Mouse (Mus musculus) forebrain, embryonic 11.5 days (tissue): ENCODE results near the gene Dad1. TPM values are rescaled to one million over a fixed set of nuclear protein-coding genes. Genes with fewer than 3 reads are reported as not detected.
"Not testable (repeated sequence)": the region's sequence is repeated elsewhere in the genome, so short reads cannot be mapped to it uniquely, and the experiment has no call there.

ENCODE experiments used
- ATAC-seq: fragments of 200-750 bp; cut with Nextera tagmentation; replicated peaks from 2 replicates; pipeline ENCODE4 v1.8.0; 2017; ENCODE audit warnings: moderate TSS enrichment; ENCODE audit not compliant: low FRiP score
- DNase-seq: peaks from one replicate; pipeline ENCODE4 v3.0.0-alpha.2; 2017; ENCODE audit warnings: low spot score
- H3K27ac ChIP-seq: fragments of 300-500 bp; sonication (generic); 2 replicates; pipeline ENCODE4 v1.5.1; 2014; ENCODE audit warnings: low read depth, low read length
- H3K27me3 ChIP-seq: fragments of 300-500 bp; sonication (generic); 2 replicates; pipeline ENCODE4 v1.6.1; 2014; ENCODE audit warnings: mild to moderate bottlenecking, low read length, mixed read lengths; ENCODE audit not compliant: control insufficient read depth, insufficient read depth
- H3K36me3 ChIP-seq: fragments of 300-500 bp; sonication (generic); 2 replicates; pipeline ENCODE4 v1.6.1; 2014; ENCODE audit warnings: mild to moderate bottlenecking, low read length, moderate library complexity, mixed read lengths; ENCODE audit not compliant: control insufficient read depth, insufficient read depth
- H3K4me1 ChIP-seq: fragments of 300-500 bp; sonication (generic); replicated peaks from 2 replicates; pipeline ENCODE4 v1.6.1; 2014; ENCODE audit warnings: low read length, mixed read lengths; ENCODE audit not compliant: control insufficient read depth, insufficient read depth
- H3K4me2 ChIP-seq: fragments of 300-500 bp; sonication (generic); 2 replicates; pipeline ENCODE4 v1.6.1; 2014; ENCODE audit warnings: low read depth, mild to moderate bottlenecking, low read length, moderate library complexity, mixed read lengths; ENCODE audit not compliant: severe bottlenecking
- H3K4me3 ChIP-seq: fragments of 300-500 bp; sonication (generic); 2 replicates; pipeline ENCODE4 v1.5.1; 2014; ENCODE audit warnings: low read depth, low read length
- H3K9ac ChIP-seq: fragments of 300-500 bp; sonication (generic); 2 replicates; pipeline ENCODE4 v1.6.1; 2014; ENCODE audit warnings: low read length
- H3K9me3 ChIP-seq: fragments of 300-500 bp; sonication (generic); 2 replicates; pipeline ENCODE4 v1.6.1; 2016; ENCODE audit warnings: low read length, mixed read lengths; ENCODE audit not compliant: control insufficient read depth
- WGBS: fragments of 180-500 bp; shearing (Covaris S2); extraction: QIAGEN DNeasy Blood & Tissue Kit; methylation state at CpG from one replicate; pipeline ENCODE4 v1.1.7; 2014; 5-methylcytosine and 5-hydroxymethylcytosine counted together
- polyA plus RNA-seq: library from polyadenylated mRNA; unstranded; fragments of >200 nt; fragmentation: Nextera tagmentation; extraction: Ambion mirVana; gene quantifications from 2 replicates; pipeline ENCODE4 v1.2.1, GENCODE M21; 2014

Dad1 gene
- polyA plus RNA-seq, 1 experiment from 2014 or later: 240 TPM

DNA sequence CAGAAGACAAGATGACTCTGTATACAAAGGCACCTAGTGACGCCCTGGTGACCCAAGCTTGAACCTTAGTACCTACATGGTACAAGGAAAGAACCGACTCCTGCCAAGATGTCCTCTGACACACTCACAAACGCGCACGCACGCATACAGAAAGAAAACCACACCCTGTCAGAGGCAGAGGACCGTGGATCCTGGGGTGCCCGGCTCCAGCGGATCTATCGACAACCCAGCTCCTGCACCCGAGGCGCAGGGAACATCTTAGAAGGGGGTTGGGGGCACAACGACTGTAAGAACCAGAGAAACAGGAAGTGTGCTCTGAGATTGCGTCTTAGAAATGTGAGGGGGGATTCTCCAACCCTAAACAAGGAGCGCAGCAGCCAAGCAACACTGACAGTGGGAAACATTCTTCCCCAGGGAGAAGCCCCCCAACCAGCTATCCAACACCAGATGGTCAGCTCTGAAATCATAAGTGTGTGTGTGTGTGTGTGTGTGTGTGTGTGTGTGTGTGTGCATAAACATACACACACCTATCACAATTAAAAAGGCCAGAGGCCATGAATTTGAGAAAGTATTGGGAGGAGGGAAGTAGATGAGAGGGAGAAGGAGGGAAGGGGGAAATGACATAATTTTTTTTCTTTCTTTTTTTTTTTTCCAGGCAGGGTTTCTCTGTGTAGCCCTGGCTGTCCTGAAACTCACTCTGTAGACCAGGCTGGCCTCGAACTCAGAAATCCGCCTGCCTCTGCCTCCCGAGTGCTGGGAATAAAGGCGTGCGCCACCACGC lies 22.5 kb downstream of the Dad1 start:
- Histone ChIP-seq H3K4me2 (no peak overlapping the region), H3K9ac (no peak overlapping the region), H3K4me3 (no peak overlapping the region), H3K4me1 (peaks cover 9% of the 10 kb centered on the region), H3K36me3 (no peaks in the 10 kb centered on the region; the same call in 1 of the 2 replicates), H3K27me3 (no peaks in the 10 kb centered on the region), H3K27ac (no peak overlapping the region), H3K9me3 (no peaks in the 10 kb centered on the region)
- WGBS: 90% methylated on average over 21 of the region's 21 CpGs
- DNase-seq (no peak), ATAC-seq (no peak)

DNA sequence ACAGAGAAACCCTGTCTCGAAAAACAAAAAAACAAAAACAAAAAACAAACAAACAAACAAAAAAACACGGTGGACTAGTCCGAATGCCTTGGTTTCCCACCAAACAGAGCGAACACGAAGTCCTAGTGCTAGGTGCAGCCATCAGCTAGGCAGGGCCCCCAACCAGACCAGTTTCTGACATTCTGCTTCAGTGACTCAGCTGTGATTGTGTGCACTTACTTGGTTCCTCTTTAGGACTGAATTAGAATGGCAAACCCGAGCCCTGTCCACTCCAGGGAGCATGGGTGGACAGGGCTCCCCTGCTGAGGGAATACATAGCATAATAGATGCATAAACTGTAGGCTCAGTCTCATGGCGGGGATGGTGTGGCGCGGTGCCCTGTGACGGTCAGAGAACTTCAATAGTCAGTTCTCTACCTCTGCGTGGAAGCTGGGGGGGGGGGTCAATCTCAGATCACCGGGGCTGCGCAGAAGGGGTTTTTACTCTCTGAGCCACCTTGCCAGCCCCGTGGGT lies 23.2 kb downstream of the Dad1 start:
- peaks cover 9% of the 10 kb centered on the region for H3K4me1 ChIP-seq
- DNase-seq (no peak), ATAC-seq (no peak)
- H3K27me3 ChIP-seq: no peaks in the 10 kb centered on the region
- no peaks in the 10 kb centered on the region; the same call in 1 of the 2 replicates for H3K36me3 ChIP-seq
- H3K4me2 ChIP-seq: no peak overlapping the region
- no peak overlapping the region for H3K4me3 ChIP-seq
- WGBS: 85% methylated on average over 14 of the region's 14 CpGs
- H3K9ac ChIP-seq: no peak overlapping the region
- no peak overlapping the region for H3K27ac ChIP-seq
- no peaks in the 10 kb centered on the region for H3K9me3 ChIP-seq

DNA sequence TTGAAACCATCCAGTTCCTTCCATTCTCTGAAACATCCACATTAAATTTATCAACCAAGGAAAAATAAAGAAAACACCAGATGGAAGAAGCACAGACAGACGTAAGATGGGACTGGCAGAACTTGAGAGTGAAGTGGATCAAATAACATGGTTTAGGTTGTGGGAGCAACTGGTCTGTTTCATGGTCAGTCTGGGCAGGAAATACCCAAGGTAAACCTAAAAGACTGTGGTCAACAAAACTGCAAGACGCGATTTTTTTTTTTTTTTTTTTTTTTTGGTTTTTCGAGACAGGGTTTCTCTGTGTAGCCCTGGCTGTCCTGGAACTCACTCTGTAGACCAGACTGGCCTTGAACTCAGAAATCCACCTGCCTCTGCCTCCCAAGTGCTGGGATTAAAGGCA lies 24.1 kb downstream of the Dad1 start:
- H3K27ac ChIP-seq, H3K4me1 ChIP-seq, H3K36me3 ChIP-seq, H3K4me3 ChIP-seq, H3K9me3 ChIP-seq, H3K4me2 ChIP-seq, H3K27me3 ChIP-seq, H3K9ac ChIP-seq, ATAC-seq, DNase-seq: not testable (repeated sequence)
- WGBS: 73% methylated on average over 3 of the region's 4 CpGs

DNA sequence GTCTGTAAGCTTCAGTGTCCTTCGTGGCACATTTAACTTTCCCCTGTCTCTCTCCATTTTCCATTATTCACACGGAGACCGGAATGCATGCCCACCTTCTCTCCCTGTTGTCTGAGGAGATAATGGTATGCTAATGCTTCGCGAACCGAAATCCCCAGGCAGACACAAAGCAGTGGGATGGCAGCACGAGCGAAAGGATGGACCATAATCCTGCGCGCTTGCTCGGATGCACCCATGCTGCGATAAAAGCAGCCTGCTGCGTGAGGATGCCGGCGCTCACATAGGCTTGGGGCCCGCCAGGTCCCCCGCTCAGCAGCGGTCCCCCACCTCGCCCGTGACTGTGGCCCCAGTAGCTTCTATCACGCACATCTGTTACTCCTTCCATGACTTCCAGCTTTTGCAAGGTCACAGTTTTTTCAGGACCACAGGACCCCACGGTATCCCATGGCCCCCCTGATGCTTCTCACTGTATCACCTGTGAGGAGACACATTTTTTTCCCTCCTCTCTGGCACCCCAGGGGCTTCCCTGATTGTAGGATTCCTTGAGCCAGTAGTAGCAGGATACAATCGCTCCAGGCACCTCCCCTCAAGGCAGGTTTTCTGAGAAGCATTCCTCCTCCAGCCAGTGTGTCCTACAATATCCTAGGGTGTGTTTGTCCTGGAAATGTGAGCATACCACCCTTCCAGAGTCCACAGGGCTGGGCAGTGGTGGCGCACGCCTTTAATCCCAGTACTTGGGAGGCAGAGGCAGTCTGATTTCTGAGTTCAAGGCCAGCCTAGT lies 24.8 kb downstream of the Dad1 start:
- peak overlapping the region; percentile 61 for H3K9ac ChIP-seq
- peak; percentile 59 for ATAC-seq
- no peak for DNase-seq
- WGBS: 5% methylated on average over 25 of the region's 25 CpGs
- no peaks in the 10 kb centered on the region for H3K36me3 ChIP-seq
- H3K4me1 ChIP-seq: peaks cover 7% of the 10 kb centered on the region
- H3K4me2 ChIP-seq: peak overlapping the region; percentile 60
- peak overlapping the region; percentile 62 for H3K27ac ChIP-seq
- H3K9me3 ChIP-seq: no peaks in the 10 kb centered on the region
- no peaks in the 10 kb centered on the region for H3K27me3 ChIP-seq
- H3K4me3 ChIP-seq: peak overlapping the region; percentile 19

DNA sequence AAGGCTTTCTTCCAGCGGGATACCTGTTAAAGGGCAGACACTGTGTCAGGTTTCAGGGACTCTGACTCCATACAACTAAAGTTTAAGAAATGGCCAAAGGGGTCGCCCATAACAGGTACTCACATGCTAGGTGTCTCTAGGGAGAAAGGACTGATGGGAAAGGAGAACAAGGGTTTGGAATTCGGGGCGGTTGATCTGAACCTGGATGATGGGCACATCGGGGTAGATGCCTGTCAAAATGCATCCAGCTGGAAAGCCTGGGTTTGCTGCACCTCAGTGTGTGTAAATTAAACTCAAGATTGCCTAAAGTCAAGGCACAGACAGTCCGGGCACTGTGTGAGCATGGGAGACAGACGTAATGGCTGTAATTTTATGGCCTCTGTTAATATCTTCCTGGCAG lies 25.4 kb downstream of the Dad1 start:
- ATAC-seq: peak; percentile 25
- H3K4me1 ChIP-seq: peaks cover 7% of the 10 kb centered on the region

DNA sequence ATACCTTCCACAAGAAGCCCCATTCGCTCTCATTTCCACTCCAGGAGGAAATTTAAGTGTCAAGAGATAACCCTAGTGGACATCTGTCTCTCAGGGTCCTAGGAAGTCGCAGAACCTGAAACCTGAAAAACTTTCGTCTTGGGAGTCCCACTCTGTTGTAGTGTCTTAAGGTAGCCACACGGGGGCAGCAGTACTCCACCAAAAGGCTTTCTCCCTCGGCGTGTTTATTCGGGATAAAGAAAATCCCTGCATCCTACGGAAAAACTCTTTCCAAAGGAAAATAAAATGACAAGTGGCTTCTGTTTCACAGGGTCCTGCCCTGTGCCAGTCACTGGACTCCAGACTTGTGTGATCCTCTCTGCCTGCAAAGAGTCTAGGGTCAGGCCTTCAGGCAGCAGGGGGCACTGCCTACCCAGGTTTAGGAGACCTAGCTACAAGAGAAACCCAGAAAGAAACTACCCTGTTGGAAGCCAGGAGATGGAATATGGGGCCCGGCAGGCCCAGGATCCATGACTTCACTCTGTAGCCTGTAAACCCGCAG lies 25.9 kb downstream of the Dad1 start:
- Histone ChIP-seq H3K9ac (peak overlapping the region; percentile 61), H3K36me3 (no peaks in the 10 kb centered on the region), H3K9me3 (no peaks in the 10 kb centered on the region), H3K27me3 (no peaks in the 10 kb centered on the region), H3K4me1 (peaks cover 7% of the 10 kb centered on the region), H3K4me2 (peak overlapping the region; percentile 60), H3K4me3 (peak overlapping the region; percentile 28), H3K27ac (peak overlapping the region; percentile 62; the same call in 1 of the 2 replicates)
- ATAC-seq (peak; percentile 69), DNase-seq (peak; percentile 83)
- 2% methylated on average over 10 of the region's 10 CpGs for WGBS

More for the DNA sequence above, 25.4 kb downstream of the Dad1 start:
- DNase-seq: no peak
- 8% methylated on average over 7 of the region's 7 CpGs for WGBS
- H3K9me3 ChIP-seq: no peaks in the 10 kb centered on the region
- H3K4me2 ChIP-seq: peak overlapping the region; percentile 60
- no peaks in the 10 kb centered on the region for H3K27me3 ChIP-seq
- H3K36me3 ChIP-seq: no peaks in the 10 kb centered on the region
- peak overlapping the region; percentile 62 for H3K27ac ChIP-seq
- H3K9ac ChIP-seq: peak overlapping the region; percentile 61
- peak overlapping the region; percentile 28 for H3K4me3 ChIP-seq

DNA sequence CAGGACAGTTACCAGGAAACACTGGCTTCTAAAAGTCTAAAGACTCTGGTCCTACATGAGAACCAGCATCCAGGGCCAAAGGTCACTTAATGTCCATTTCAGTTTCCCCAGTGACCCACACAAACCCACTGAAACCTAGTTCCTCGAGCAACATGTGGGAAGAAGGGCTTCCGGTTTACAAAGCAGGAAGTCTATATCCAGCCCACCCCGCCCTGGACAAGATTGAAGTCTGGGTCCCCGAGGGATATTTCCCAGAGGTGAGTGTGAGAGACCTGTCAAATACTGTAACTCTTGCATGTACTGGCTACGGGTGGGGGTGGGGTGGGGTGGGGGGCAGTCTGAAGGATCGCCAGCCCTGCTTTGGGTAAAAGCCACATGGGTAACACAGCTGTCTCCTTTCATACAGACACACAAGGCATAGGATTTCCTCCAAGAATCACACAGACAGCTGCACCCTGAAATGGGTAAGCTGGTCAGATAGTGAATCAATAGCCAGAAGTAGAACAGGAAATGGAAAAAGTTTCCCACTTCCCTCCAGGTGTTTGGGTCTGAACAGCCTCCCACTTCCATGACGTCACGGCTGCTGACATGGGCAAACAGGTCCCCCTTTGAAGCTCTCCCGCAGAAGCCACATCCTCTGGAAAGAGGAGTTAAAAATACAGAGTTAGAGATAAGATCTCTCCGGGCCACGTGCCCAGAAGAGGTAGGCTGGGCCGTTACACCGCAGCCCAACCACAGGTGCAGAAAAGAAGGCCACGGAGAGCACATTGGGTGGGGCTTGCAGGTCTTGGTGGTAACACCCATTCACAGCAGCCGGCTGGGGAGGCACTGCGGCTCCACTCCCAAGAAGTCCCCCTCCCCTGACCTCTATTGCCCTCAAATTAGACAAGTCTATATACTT lies 26.7 kb downstream of the Dad1 start:
- Histone ChIP-seq H3K9me3 (no peaks in the 10 kb centered on the region), H3K4me3 (no peak overlapping the region), H3K9ac (no peak overlapping the region), H3K27me3 (no peaks in the 10 kb centered on the region), H3K27ac (no peak overlapping the region), H3K4me1 (peaks cover 7% of the 10 kb centered on the region), H3K4me2 (no peak overlapping the region), H3K36me3 (no peaks in the 10 kb centered on the region)
- no peak for DNase-seq
- 59% methylated on average over 16 of the region's 16 CpGs for WGBS
- no peak for ATAC-seq

DNA sequence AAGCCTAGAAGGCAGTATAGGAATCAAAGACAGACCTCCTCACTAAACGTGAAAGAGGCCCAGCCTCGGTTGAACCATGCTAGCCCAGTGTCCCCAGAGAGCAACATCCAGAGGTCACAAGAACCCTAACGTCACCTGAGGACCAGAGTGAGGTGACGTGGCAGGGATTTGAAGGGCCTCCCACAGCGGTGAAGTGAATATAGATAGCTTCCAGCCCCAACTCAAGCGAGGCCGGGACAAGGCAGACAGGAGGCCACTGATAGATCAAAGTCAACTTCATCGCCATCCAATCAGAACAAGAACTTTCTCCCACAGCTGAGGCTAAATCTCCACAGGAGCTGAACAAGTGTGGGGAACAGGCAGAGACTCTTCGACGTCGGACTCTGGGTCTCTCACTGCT lies 28.2 kb downstream of the Dad1 start:
- Histone ChIP-seq H3K9ac (no peak overlapping the region), H3K4me3 (no peak overlapping the region), H3K4me2 (no peak overlapping the region), H3K4me1 (peaks cover 7% of the 10 kb centered on the region), H3K9me3 (no peaks in the 10 kb centered on the region), H3K36me3 (no peaks in the 10 kb centered on the region), H3K27me3 (no peaks in the 10 kb centered on the region), H3K27ac (no peak overlapping the region)
- WGBS: 88% methylated on average over 11 of the region's 11 CpGs
- ATAC-seq (no peak), DNase-seq (no peak)
